Mouse (Mus musculus) MEL (cell line): ENCODE data around the gene Rad51b.

Experiments used
- EP300 ChIP-seq, 2 experiments: IDR thresholded peaks; 2 replicates each; pipeline ENCODE4 v1.6.1; 2011; ENCODE audit warnings: improper control_type of control experiment in 2 of 2, low read length in 2 of 2, low read depth in 1 of 2, mild to moderate bottlenecking in 1 of 2
- POLR2A ChIP-seq, 2 experiments: IDR thresholded peaks; 2 replicates each; pipeline ENCODE4 v1.6.1; 2011 to 2012; ENCODE audit warnings: low read length in 2 of 2, mild to moderate bottlenecking in 2 of 2, control low read depth in 1 of 2, improper control_type of control experiment in 1 of 2, low read depth in 1 of 2, moderate library complexity in 1 of 2; ENCODE audit not compliant: control insufficient read depth in 1 of 2, insufficient read depth in 1 of 2, poor library complexity in 1 of 2

DNA sequence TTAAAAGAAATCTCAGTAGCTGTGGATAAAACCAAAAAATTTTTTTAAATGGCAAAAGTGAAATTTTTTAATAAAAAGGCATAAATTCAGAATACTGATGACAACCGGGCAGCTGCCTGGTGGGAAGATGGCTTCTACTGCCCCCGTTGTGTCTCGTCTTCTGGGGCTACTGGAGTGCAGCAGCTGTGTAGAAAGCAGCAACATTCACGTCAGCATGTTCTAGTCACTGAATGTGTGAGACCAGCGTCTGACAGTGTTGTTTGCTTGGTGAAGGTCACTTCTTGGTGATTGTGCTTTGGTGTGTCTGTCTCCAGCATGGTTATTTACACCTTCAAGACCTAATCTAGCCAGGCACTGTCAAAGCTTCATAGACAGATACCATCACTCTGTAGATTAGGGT, 56.3 kb downstream of the Rad51b start:
- no peak for TF ChIP-seq POLR2A (IDR thresholded peaks at IDR 0.05; ENCODE audit: control insufficient read depth in 1 of 2, insufficient read depth in 1 of 2, low read depth in 1 of 2, low read length in 2 of 2, poor library complexity in 1 of 2)
- TF ChIP-seq EP300 (IDR thresholded peaks at IDR 0.05; ENCODE audit: low read depth in 1 of 2, low read length in 2 of 2): no peak
